Mouse (Mus musculus) adipocyte (in vitro differentiated cells): ENCODE results near the gene Haus8.
"Not testable (repeated sequence)": the region's sequence is repeated elsewhere in the genome, so short reads cannot be mapped to it uniquely, and the experiment has no call there.

Experiments used
- DNase-seq: peaks from one replicate; pipeline ENCODE4 v3.0.0-alpha.2; 2016; ENCODE audit warnings: low spot score

Haus8 gene

GRCm38 (mm10) chr8:71286223-71286622 is 13.5 kb upstream of the Haus8 start:
- DNase-seq: peak; percentile 34

- DNase-seq: no peak
Measured at GRCm38 (mm10) chr8:71282621-71283020, 9.9 kb upstream of the Haus8 start.

- not testable (repeated sequence) for DNase-seq
Measured at GRCm38 (mm10) chr8:71281731-71282130, 9.0 kb upstream of the Haus8 start.

DNA sequence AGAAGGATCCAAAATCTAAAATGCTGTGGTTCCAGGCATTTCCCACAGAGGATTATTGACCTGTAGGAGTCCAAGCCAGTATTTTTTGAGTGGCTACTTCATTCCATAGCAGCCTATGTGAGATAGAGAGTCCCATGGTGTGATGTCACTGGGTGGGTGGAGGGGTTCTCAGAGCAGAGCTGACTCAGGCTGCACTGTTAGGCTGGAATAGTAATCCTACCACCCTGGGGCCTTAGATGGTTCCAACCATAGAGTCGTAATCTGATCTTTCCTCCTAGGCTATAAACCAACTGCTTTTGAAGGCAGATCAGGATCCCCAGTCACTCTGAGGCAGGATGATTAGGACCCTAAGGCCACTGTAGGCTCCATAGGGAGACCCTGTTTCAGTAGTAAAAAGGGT is 6.7 kb upstream of the Haus8 start:
- DNase-seq: not testable (repeated sequence)

- no peak for DNase-seq
Measured at GRCm38 (mm10) chr8:71276166-71276565, 3.4 kb upstream of the Haus8 start.

DNA sequence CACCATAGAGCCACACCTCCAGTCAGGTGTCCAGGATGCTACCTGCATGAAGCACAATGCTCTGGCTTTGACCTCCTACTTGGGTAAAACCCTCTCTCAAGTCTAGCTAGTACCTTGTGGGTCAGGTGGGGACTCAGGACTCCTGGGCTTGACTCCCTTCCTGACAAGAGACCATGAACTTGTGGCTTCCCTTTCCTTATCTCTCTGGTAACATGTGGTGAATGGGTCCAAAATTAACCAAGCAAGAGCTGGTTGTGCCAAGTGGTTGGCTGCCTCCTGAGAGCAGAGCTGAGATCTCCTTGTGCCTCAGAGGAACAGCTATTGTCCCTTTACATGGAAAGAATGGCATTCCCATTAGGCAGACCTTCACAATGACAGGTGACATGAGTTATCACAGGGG is 1.7 kb upstream of the Haus8 start:
- DNase-seq: no peak

DNA sequence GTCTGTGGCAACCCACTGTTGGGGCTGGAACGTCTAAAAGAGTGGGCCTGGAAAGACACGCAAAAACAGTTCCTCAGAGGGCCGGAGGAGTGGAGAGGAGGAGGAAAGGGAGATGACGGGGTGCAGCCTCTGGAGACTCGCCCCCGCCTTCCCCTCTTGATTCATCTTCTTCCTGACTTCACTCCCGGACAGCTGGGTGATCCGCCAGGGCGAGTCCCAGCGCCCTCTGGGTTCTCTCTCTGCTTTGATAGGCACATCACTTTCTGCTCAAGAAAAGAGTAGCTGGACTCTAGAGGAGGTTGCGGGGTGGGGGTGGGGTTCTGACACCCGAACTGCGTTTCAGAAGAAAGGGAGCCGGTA is 397 bp upstream of the Haus8 start:
- DNase-seq: peak; percentile 43

DNA sequence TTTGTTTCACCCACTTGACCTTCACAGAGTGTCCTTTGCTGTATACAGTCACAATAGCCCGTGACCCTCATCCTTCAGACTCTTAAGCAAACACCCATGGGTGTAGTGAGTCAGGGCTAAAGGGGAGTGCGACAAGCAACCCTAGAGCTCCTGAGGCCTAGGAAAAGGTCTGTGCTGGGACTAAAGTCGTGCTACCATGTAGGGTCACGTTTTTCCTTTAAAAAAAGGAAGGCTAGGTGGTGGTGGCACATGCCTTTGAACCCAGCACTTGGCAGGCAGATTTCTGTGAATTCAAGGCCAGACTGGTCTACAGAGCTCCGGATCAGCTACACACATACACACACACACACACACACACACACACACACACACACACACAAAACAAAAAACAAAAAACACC is 1.1 kb downstream of the Haus8 start:
- no peak for DNase-seq

GRCm38 (mm10) chr8:71268286-71268685 is 4.4 kb downstream of the Haus8 start:
- not testable (repeated sequence) for DNase-seq

DNA sequence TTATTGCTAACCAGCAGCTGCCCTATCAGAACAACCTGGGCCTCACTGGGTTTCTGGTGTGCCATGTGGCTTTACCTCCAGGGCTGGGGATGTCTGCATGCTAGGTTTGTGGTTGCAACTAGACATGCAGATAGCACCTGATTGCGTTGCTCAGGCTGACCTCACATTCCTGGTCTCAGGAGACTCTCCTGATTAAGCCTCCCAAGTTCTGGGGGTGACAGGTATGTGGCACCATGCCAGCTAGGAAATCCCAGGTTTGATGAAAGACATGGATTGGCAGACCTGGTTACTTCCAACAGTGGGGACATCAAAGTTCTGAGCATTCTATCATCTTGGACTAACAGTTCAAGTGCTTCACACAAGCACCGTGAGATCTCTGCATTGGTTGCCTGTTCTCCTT is 5.0 kb downstream of the Haus8 start:
- DNase-seq: no peak

- no peak for DNase-seq
Measured at GRCm38 (mm10) chr8:71261234-71261633, 11.5 kb downstream of the Haus8 start.

- DNase-seq: no peak
Measured at GRCm38 (mm10) chr8:71256545-71257232, 16.0 kb downstream of the Haus8 start.

GRCm38 (mm10) chr8:71248203-71248602 is 24.5 kb downstream of the Haus8 start:
- DNase-seq: no peak

DNA sequence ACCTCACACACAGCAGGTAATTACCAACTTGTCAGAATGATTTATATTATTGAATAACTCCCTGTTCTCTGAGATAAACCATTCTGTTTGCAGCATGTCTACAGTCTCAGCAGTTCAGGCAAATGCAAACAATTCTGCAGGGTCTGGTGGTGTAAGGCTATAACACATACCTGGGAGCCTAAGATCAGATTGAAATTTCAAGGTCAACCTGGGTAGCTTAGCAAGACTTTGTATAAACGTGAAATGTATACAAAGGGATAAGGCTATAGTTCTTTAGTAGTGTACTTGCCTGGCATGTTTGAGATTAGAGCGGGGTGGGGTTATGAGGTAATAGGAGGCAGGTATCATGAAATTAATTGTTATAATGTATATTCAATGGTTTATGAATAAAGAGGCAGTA is 30.0 kb downstream of the Haus8 start:
- no peak for DNase-seq

DNA sequence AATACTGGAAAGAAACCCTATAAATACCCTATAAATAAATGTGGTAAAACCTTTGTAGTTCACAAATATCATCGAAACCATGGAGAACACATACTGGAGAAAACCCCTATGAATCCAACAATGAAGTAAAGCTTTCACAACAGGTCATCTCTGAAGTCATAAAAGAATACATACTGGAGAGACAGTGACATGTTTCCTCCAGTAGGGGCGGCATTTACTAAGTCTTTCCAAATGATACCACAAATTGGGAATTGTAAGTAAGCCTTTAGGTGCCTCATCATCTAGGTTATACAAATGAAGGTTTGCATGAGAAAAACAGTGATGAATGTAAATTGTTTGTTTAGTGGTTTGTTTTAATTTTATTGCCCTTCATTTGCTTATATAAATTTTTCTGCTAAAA is 48.2 kb downstream of the Haus8 start:
- DNase-seq: no peak

DNA sequence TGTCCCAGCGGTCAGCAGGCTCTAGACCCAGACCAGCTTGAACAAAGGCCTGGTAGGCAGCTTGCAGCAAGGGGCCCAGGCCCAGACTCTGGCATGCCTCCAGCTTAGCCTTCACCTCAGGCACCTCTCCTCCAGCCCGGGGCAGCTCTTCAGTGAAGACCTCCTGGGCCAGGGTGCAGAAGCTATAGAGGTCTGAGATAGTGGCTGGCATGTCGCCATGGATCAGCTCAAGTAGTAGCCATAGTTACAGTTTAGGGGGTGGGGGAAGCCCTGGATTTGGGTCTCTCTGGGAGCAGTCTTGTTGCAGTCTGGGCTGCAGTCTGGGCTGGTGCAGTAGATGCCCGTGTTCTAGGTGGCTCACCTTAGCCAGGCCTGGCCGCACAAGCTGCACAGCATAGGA is 58.5 kb downstream of the Haus8 start:
- DNase-seq: not testable (repeated sequence)

GRCm38 (mm10) chr8:71205541-71205967 is 67.2 kb downstream of the Haus8 start:
- DNase-seq: peak; percentile 14
